Mouse (Mus musculus): ENCODE data around the gene Zfp963. TPM values are rescaled to one million over a fixed set of nuclear protein-coding genes. Genes with fewer than 3 reads are reported as not detected.

Zfp963 gene
- total RNA-seq (2021), result 1 to 10 TPM; 4.0 to 4.3 TPM

- DNase-seq (ENCODE audit: low spot score in 2 of 2), result peak; percentile 96 to 97
- intact Hi-C loops (cut with DNase I), result loop anchor here (1.0 kb wide), 1 partner anchor 32 kb away; no protein-coding TSS in a partner anchor
These were observed at the start of gene Zfp963 for GRCm38 (mm10) chr8:69749544-69750454. Gene Zfp963, minus strand, starts transcription at chr8:69749970.

GRCm38 (mm10) chr8:69799261-69799660 is 49.5 kb upstream of the Zfp963 start:
- intact Hi-C loops (cut with DNase I), result no loop called here
- no peak for DNase-seq (ENCODE audit: low spot score in 2 of 2)

GRCm38 (mm10) chr8:69797661-69798060 is 47.9 kb upstream of the Zfp963 start:
- DNase-seq (ENCODE audit: low spot score in 2 of 2), result no peak

DNA sequence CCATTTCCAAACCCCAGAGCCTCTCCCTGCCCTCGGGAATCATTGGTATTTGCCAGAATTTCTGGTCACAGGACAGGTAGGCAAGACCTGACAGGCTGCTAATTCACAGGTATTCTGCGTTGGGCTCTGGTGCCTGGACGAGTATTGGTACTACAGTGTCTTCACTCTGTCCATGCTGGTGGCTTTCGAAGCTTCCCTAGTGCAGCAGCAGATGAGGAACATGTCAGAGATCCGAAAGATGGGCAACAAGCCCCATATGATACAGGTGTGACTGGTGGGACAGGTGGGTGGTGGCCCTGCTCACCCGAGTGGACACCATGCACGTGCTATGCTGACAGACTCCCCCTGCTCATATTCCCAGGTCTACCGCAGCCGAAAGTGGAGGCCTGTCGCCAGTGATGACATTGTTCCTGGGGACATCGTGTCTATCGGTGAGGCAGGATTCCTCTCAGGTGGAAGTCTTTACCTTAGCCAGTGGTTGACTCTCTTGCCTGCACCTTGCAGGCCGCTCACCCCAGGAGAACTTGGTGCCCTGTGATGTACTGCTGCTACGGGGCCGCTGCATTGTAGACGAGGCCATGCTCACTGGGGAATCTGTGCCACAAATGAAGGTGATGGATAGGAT is 47.1 kb upstream of the Zfp963 start:
- no peak for DNase-seq (ENCODE audit: low spot score in 2 of 2)
- intact Hi-C loops (cut with DNase I), result no loop called here

More at GRCm38 (mm10) chr8:69797661-69798060, 47.9 kb upstream of the Zfp963 start:
- intact Hi-C loops (cut with DNase I), result no loop called here

GRCm38 (mm10) chr8:69794901-69795300 is 45.1 kb upstream of the Zfp963 start:
- intact Hi-C loops (cut with DNase I), result no loop called here
- DNase-seq (ENCODE audit: low spot score in 2 of 2), result no peak

DNA sequence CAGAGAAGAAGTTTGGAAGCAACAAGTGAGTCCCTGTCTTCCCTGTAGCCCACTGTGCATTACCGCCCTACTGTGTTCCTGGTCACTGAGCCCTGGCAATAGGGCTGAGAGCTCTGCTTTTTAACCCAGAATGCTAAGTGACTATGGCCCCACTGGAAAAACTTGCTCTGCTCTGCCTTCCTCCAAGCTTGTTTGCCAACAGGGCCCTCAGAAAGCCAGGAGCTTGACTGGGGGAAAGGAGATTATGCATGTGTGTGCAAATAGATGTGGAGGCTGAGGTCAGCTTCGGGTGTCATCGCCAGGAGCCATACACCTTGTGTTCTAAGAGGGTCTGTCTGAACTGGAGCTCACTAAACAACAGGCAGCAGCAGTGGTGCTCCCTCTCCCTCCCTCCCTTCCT is 44.3 kb upstream of the Zfp963 start:
- intact Hi-C loops (cut with DNase I), result no loop called here
- DNase-seq (ENCODE audit: low spot score in 2 of 2), result no peak

DNA sequence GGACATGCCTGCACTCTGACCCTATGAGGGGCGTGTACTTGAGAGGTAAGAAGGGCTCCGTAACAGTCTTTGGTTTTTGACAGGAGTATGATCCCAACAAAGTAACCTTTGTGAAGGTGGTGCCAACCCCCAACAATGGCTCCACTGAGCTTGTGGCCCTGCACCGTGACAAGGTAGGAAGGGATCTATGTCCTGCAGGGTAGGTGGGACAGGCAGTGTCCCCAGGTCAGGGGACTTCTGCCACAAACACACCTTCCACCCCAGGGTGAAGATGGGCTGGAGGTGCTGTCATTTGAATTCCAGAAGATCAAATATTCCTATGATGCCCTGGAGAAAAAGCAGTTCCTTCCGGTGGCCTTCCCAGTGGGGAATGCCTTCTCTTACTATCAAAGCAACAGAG is 43.9 kb upstream of the Zfp963 start:
- DNase-seq (ENCODE audit: low spot score in 2 of 2), result no peak
- intact Hi-C loops (cut with DNase I), result no loop called here

DNA sequence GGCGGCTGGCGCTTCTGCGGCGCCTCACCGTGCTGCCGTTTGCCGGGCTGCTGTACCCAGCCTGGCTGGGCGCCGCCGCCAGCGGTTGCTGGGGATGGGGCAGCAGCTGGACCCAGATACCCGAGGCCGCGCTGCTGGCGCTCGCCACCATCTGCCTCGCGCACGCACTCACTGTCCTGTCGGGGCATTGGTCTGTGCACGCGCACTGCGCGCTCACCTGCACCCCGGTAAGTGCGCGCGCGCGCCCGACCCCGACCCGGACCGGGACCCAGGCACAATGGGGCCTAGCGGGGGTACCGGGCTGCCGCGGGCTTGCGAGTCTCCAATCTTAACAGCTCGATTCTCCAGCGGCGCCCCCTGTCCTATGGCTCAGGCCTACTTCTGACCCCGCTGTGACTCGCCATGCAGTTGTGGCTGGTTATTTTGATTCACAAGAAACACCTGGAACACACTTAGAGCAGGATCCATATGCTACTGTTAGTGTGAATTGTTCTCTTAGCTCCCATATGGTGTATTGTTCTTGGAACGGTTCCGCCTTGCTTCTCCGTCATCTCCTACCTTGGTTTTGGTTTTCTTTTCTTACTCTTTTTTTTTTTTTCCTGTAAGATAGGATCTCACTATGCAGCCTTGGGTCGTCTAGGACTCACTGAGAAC is 41.8 kb upstream of the Zfp963 start:
- intact Hi-C loops (cut with DNase I), result no loop called here
- peak in 1 of 2 experiments; percentile 39 for DNase-seq (ENCODE audit: low spot score in 2 of 2)

DNA sequence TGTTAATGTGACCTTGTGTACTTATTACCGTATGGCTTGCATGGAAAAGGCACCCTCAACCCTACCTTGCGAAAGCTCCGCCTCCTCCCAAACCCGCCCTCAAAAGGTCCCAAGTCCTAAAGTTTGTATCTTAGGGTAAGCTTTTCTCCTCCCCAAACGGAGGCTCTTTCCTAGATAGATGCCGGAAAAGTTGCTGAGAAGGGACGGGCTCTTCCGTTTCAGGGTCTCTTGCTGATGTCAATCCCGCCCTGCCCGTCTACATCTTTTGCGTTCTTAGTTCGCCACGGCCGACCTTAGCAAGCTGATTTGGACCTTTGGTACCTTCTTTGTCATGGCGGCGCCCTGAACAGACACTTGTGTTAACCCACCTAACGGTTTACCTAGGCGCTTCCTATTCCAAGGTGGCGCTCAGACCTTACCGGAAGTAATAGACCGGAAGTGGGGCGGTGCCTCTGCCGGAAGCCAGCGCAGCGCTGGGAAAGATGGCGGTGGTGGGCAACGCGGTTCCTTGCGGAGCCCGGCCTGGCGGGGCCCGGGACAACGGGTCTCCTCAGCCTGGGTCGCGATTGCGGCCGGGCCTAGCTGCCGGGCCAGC is 41.1 kb upstream of the Zfp963 start, which contains the start of the genes Atp13a1 and Zfp866:
TSS of gene Atp13a1 (plus strand) at position 391 of the 595 bp plus-strand sequence.
TSS of gene Zfp866 (minus strand) at position 406 of the 595 bp plus-strand sequence.
- DNase-seq (ENCODE audit: low spot score in 2 of 2), result peak; percentile 90 to 91
- intact Hi-C loops (cut with DNase I), result no loop called here

GRCm38 (mm10) chr8:69790364-69790763 is 40.6 kb upstream of the Zfp963 start:
- no peak for DNase-seq (ENCODE audit: low spot score in 2 of 2)
- intact Hi-C loops (cut with DNase I), result no loop called here

DNA sequence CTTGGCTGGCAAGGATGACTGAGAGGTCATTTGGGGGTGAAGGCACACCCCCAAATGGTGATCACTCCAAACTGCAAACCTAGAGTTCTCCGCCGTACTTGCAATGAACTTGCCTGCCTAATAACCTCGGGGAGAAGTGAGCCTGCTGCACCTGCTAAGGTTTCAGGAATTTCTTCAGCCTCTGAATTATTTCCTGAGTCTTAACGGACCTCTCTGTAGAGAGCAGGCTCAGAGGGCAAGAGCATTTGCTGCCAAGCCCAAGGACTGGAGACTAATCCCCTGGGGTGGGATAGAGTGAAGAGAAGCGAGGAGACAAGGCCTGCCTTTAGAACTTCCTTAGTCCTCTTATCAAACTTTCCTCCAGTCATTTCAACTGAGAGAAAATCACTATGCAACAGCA is 40.0 kb upstream of the Zfp963 start:
- intact Hi-C loops (cut with DNase I), result no loop called here

GRCm38 (mm10) chr8:69789105-69789504 is 39.3 kb upstream of the Zfp963 start:
- no peak for DNase-seq (ENCODE audit: low spot score in 2 of 2)
- intact Hi-C loops (cut with DNase I), result no loop called here

More for the DNA sequence above, 40.0 kb upstream of the Zfp963 start:
- no peak for DNase-seq (ENCODE audit: low spot score in 2 of 2)

DNA sequence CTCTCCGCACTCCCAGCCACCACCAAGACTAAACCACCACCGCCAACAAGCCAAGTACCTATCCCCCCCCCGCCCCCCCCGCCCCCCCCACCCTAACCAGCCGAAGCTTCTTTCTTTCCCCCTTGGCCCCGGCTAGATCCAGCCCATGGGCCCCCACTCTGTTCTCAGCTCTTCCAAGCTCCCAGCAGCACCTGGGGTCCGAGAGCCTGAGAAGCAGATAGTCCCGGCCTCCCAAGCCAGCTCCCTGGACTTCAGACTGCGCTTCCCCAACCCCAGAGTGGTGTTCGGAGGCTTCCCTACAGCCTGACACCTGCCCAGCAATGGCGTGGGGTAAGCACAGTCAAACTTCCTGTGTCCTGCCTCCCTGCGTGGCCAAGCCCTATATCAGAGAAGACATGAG is 27.3 kb upstream of the Zfp963 start:
- intact Hi-C loops (cut with DNase I), result no loop called here
- DNase-seq (ENCODE audit: low spot score in 2 of 2), result no peak

- no peak for DNase-seq (ENCODE audit: low spot score in 2 of 2)
- intact Hi-C loops (cut with DNase I), result no loop called here
These were observed 25.4 kb upstream of the Zfp963 start for GRCm38 (mm10) chr8:69775149-69775534.

- DNase-seq (ENCODE audit: low spot score in 2 of 2), result peak; percentile 91 to 97
- intact Hi-C loops (cut with DNase I), result no loop called here
These were observed 24.9 kb upstream of the Zfp963 start, which contains the start of gene Gm20422 for GRCm38 (mm10) chr8:69774503-69775148. Gene Gm20422, minus strand, starts transcription at chr8:69774886.

DNA sequence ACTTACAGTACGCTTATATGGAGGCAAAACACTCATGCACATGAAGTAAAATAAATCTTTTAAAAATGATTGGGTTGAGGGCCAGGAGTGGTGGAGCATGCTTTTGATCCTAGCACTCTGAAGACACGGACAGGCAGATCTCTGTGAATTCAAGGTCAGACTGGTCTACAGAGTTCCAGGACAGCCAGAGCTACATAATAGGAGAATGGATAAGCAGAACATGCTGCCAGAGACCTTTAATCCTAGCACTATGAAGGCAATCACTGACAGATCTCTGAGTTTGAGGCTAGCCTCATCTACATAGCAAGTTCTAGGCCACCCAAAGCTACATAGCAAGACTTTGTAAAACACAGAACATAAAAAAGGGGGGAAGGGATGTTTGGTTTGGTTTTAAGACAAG is 22.3 kb upstream of the Zfp963 start:
- intact Hi-C loops (cut with DNase I), result no loop called here
- DNase-seq (ENCODE audit: low spot score in 2 of 2), result no peak

GRCm38 (mm10) chr8:69771221-69771620 is 21.5 kb upstream of the Zfp963 start:
- intact Hi-C loops (cut with DNase I), result no loop called here
- DNase-seq (ENCODE audit: low spot score in 2 of 2), result no peak

DNA sequence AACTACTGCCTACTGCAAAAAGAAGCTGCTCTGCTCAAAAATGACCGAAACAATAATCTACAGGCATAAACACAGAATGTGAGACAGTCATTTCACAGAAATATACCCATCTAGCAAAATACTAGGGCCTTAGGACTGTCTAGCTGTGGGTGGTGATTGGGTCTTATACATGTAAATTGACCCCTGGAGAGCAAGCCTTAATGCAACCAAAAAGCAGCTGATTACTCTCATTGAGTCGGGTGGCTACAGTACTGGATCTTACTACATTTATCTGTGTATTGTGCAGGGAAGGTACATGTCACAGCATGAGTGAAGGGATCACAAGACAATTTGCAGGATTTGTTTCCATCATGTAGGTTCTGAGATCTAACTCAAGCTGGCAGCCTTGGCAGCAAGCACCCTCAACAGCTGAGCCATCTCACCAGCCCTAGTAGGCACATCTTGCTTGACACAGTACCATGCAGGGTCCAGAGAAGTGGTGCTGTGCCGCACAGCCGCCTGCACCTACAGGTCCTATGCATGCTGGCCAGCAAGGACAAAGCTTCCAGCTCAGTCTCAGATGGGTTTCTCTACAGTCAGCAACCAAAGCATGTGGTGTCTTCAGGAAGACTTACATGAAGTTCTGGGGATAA is 12.2 kb upstream of the Zfp963 start:
- intact Hi-C loops (cut with DNase I), result no loop called here

GRCm38 (mm10) chr8:69758316-69758715 is 8.5 kb upstream of the Zfp963 start:
- intact Hi-C loops (cut with DNase I), result no loop called here
- no peak for DNase-seq (ENCODE audit: low spot score in 2 of 2)

More for the DNA sequence above, 12.2 kb upstream of the Zfp963 start:
- DNase-seq (ENCODE audit: low spot score in 2 of 2), result no peak

All from left cerebral cortex, postnatal 25 days (tissue).